Mouse (Mus musculus): Measurements from ENCODE around the gene Atxn7l1. TPM values are rescaled to one million over a fixed set of nuclear protein-coding genes. Genes with fewer than 3 reads are reported as not detected.
"Not testable (repeated sequence)": the region's sequence is repeated elsewhere in the genome, so short reads cannot be mapped to it uniquely, and the experiment has no call there.

Gene Atxn7l1
- total and polyA plus RNA-seq, 3 experiments: 21.8 to 31.6 (median 30.8) TPM

DNA sequence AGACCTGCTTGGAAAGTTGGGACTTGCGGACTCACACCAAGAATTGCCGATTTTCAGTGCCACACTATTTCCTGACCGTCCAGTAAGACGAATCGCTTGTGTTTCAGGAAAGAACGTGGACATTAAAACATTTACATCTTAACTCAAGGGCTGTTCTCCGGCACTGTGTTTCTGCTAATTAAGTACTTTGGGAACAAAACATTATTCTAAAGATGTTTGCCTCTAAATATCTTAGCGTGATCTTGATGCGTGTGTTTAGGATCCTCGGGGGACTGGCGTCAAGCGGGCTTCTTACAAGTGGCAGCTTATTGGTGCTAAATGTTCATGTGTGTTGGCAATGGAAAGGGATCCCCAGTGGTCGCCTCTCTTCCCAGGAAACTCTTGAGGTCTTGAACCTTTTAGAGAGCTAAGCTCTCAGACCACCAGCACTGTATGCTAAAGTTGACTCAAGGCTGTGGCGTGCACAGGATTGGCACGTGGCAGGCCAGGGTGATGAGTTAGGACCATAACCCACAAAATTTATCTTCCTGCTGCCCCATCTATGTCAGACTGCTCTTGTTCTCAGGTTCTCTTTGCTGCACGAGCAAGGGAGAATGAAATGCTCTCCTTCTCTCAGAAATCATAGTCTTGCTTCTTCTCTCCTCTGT, 2.2 kb downstream of the Atxn7l1 start:
- DNase-seq: no peak

- DNase-seq: no peak
Observed at GRCm38 (mm10) chr12:33153131-33153530, 5.6 kb downstream of the Atxn7l1 start.

DNA sequence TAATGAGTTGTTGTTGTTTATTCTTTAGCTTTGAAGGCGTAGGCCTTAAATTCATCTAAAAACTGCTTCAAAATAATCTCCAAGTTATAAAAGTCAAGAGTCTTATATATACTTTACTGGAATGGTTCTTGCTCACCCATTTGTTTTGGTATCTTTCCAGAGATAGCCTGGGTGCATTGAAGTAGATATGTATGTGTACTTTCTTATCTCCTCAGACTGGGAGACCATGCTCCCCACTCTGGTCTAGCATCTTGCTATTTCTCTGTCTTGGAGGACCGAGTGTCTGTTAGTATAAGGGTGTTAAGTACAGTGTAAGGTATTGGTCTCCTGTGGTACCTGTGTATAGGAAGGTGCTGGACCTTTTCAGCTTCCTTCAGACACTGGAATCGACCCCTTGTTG, 6.4 kb downstream of the Atxn7l1 start:
- no peak for DNase-seq

DNA sequence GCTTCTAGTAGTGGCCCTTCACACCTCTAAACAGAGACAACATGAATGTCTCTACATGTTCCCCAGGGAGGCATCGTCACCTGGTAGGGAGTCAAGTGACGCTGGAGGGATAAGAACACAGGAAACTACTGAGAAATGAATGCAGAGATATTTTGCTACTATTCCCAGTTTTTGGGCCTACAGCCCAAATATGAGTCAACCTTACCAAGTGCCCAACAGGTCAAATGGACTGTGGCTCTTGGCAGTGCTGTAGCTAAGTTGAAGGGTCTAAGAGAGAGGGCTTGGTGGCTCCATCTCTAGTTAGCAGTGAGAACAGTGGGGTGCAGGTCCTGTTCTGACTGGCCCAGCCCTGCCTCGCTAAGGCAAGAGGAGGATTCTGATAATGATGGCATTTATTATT, 7.2 kb downstream of the Atxn7l1 start:
- no peak for DNase-seq

- no peak for DNase-seq
Observed at GRCm38 (mm10) chr12:33156334-33157018, 9.0 kb downstream of the Atxn7l1 start.

DNA sequence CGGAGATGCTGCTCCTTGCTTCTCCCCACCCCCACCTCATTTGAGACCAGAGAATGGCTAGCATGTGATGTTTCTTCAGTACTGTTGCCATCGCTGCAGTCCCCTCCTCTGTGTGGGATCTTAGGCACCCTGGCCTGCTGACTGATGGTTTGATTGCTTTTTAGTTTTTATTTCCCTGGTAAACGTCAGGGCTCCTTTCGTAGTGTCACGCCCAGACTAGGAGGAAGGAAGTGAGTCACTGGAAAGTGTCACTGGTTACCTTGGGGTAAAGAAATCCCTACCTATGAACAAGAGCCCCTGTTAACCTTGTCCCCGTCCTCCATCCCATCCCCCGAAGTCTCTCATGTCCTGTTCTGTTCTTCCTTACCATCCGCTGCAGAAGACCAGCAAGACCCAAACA, 10.8 kb downstream of the Atxn7l1 start:
- no peak for DNase-seq

DNA sequence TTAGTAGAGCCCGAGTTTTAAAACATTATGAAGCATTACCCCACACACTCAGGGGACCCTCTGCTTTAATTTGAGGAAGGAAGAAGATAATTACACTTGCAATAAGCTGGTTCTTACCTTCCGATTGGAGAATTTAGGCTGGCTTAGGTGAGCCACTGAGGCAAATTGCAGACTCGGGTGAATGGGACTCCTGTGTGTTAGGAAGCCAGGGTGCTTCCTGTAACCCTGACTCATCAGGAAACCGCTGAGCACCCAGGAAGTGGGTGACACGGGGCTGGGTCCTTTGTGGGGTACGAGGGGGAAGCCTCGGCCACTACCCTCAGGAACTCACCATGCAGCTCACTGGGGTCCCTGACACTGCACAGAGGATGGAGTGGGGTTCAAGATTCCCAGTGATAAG, 12.9 kb downstream of the Atxn7l1 start:
- DNase-seq: no peak

DNA sequence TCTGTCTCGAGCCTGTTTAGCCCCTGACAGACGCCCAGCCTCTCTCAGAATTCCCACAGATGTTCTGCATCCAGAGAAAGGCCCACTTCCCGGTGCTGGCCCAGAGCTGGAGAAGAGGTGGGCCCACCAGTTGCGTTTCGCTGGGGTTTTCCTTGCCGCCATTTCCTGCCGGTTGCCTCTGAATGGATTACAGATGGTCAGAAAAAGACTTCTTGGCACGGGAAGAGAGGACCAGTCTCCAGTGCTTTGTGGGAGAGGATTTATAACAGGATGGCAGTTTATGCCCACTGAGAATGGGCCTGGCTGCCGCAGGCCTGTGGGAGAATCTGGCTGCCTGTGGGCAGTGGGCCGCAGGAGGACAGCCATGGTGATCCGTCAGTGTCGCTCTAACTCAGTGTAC, 15.0 kb downstream of the Atxn7l1 start:
- DNase-seq: no peak

- not testable (repeated sequence) for DNase-seq
Observed at GRCm38 (mm10) chr12:33164019-33164418, 16.5 kb downstream of the Atxn7l1 start.

DNA sequence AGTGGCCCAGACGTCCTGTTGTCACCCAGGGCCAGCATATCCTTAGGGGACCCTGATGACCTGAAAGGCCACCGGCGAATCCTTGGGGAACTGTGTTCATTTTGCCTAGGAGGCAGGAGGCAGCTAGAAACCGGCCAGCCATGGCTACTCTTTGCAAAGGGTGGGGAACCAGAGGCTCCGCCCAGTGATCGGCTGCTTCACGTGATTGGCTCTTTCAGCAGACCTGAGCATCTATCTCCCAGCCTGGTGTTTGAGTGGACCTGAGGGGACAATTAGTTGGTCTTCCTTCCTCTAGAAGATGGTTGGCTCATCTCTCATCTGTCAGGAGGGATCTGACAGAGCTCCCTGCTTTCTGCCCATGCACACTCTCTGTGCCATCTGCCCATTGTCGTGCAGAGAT, 19.2 kb downstream of the Atxn7l1 start:
- DNase-seq: no peak

DNA sequence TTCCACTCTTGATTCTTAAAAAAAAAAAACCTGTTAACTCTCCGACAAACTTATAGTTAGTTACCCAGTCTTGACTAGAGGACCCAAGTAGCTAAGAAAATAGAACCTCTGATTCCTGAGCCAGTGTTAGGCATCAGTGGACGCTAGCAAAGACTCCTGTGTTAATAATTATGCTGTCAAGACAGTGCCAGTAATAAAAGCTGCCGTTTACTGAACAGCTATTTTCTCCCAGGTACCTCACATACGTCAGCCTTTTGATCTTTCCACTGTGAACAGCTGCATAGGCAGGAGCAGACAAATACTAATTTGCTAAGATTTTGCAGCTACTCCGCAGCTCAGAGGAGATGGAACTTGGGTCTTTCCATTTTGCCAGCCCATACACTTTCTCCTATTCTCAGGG, 20.1 kb downstream of the Atxn7l1 start:
- no peak for DNase-seq

- DNase-seq: no peak
Observed at GRCm38 (mm10) chr12:33168491-33168890, 21.0 kb downstream of the Atxn7l1 start.

GRCm38 (mm10) chr12:33169777-33170494, 22.4 kb downstream of the Atxn7l1 start:
- no peak for DNase-seq

GRCm38 (mm10) chr12:33170822-33171221, 23.3 kb downstream of the Atxn7l1 start:
- peak; percentile 34 for DNase-seq

DNA sequence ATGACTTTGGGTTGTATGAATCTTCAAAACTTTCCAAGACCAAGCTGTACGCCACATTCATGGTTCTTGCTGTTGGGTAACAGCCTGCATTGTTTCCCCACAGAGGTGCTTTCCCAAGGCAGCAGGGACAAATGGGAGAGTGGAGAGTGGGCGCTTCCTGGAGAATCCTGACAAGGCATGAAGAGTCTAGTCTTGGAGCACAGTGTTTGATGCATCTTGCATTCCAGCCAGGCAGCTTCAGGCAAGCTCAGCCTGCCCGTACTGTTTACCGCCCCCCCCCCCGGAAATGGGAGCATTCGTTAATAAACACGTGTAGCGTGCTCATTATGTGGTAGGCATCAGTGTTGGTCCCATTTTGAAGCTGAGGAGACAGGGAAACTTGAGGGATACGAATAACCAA, 25.4 kb downstream of the Atxn7l1 start:
- DNase-seq: no peak

GRCm38 (mm10) chr12:33173720-33174141, 26.2 kb downstream of the Atxn7l1 start:
- no peak for DNase-seq

GRCm38 (mm10) chr12:33174171-33174570, 26.7 kb downstream of the Atxn7l1 start:
- DNase-seq: no peak

GRCm38 (mm10) chr12:33174675-33175357, 27.3 kb downstream of the Atxn7l1 start:
- no peak for DNase-seq

DNA sequence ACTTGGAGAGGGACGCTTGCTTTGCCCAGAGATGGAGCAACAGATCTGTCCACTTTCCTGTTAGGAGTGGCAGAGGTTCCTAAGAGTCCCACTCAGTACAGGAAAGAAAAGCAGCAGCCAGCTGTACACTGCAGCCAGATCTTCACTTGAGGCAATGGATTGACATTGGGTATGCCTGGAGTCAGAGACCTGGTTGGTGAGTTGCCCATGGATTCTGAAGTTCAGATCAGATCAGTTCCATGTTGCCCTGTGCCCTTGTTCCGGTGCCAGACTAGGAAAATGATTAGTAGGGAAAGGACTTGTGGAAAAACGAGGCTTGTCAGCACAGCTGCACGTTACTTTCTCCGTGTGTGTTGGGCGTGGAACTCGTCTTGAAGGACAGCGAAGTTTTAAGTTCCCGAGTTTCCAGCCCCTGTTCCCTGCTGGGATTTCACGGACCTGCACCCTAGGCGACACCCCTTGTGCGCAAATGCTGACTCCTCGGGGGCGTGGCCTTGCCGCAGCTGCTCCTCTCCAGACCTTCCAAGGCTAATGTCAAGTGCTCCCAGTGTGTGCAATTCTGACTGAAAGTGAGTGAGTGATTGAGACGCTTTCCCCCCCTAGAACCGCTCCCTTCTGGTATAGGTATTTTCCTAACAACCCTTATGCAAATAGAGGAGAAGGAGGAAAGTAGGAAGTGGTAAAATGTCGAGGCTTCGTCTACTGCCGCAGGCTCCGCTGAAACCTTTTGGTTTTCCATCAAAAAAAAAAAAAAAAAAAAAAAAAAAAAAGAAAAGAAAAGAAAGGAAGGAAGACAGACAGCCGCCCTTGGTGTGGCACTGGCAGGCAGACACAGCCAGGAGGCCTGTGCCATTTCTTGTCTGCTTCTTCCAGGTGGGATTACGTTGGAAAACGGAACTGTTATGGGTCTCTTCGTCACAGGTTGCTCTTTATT, 28.4 kb downstream of the Atxn7l1 start:
- DNase-seq: peak; percentile 92

GRCm38 (mm10) chr12:33176555-33176900, 29.0 kb downstream of the Atxn7l1 start:
- DNase-seq: peak; percentile 46

GRCm38 (mm10) chr12:33180421-33180820, 32.9 kb downstream of the Atxn7l1 start:
- no peak for DNase-seq

DNA sequence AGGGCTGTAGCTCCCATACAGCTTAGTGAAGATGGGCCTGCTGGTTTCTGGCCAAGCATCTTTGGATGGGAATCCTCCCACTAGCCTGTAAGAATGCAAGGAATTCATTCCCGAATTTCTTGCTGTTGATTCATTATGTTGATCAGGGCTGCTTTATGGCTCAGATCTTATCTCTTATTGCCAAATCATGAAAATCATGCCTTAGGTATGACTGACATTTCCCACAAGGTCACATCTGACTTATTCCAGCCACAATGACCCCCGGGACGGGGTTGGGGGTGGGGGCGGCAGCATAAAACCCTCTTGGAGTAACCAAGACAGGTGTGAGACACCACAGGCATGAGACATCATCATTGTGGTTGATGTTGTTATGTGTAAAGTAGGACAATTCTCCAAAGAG, 34.4 kb downstream of the Atxn7l1 start:
- peak; percentile 22 for DNase-seq
